In the genomic region with DNA sequence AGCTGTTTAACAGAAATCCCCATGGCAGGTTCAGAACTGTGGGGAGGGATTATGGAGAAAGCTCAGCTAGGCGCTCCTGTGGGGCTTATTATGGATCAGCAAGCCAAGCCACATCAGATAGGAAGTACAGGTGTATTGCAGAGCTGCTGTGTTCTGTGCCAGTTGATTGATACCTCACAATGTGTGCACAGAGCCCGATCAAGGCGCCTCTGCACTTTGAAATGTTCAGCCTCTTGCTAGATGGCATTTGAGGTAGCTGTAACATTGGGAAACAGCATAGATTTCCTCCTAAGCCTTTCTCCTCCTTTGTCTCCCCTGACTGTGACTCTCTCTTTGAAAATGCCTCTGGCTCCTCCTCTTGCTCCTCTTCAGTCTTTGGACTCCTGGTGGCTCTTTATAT, we compare ENCODE assay signal across 14 mouse cellular contexts.
"Had no signal": no experiment of that assay in that cellular context is flagged by ENCODE, and none has a peak within 500 bp of the region (broad histone marks: within the 10 kb centered on the region; RNA-seq: fewer than 3 reads in every experiment).

No protein-coding gene starts in this region.

- DNase-seq: kidney, adult 9 months; kidney, postnatal 4 days; lung, adult 2 months; lung, postnatal 36 days; right cerebral cortex, adult 18-20 months; right cerebral cortex, postnatal 25 days; thymus, postnatal 4 days had no signal

- H3K4me1 ChIP-seq: limb, embryonic 12.5 days; liver, embryonic 15.5 days; neural tube, embryonic 12.5 days had no signal

- H3K27me3 ChIP-seq: limb, embryonic 12.5 days; liver, embryonic 15.5 days; neural tube, embryonic 12.5 days had no signal

- H3K4me2 ChIP-seq: limb, embryonic 12.5 days; liver, embryonic 11.5 days; liver, embryonic 15.5 days; neural tube, embryonic 12.5 days had no signal

- H3K27ac ChIP-seq: kidney, postnatal 0 days; layer of hippocampus, adult 2 months; limb, embryonic 12.5 days; liver, embryonic 15.5 days; neural tube, embryonic 12.5 days had no signal

- H3K9ac ChIP-seq: limb, embryonic 12.5 days; liver, embryonic 15.5 days; neural tube, embryonic 12.5 days had no signal

- ATAC-seq: lung, postnatal 0 days had no signal

- H3K9me3 ChIP-seq: liver, embryonic 15.5 days; neural tube, embryonic 12.5 days had no signal

- H3K36me3 ChIP-seq: limb, embryonic 12.5 days; liver, embryonic 15.5 days; neural tube, embryonic 12.5 days had no signal

- H3K4me3 ChIP-seq: layer of hippocampus, adult 2 months; limb, embryonic 12.5 days; liver, embryonic 15.5 days; neural tube, embryonic 12.5 days had no signal
